Mouse (Mus musculus) spleen, adult 2 months (tissue): Measurements from ENCODE around the gene Dusp3. TPM values are rescaled to one million over a fixed set of nuclear protein-coding genes. Genes with fewer than 3 reads are reported as not detected.

Source experiments
- DNase-seq, 2 experiments: peaks; one replicate each; pipeline versions ENCODE4 v3.0.0 to v3.0.0-alpha.2; 2012 to 2021; ENCODE audit warnings: low spot score in 2 of 2, low read depth in 1 of 2
- H3K27ac ChIP-seq: fragments of 200-500 bp; 2 replicates; pipeline ENCODE4 v1.5.1; 2012; ENCODE audit warnings: low read length, inconsistent platforms; ENCODE audit not compliant: insufficient read depth
- H3K27me3 ChIP-seq: fragments of 200-500 bp; 2 replicates; pipeline ENCODE4 v1.6.1; 2012; ENCODE audit warnings: mild to moderate bottlenecking, moderate library complexity, low read length, inconsistent platforms; ENCODE audit not compliant: control insufficient read depth, insufficient read depth
- H3K36me3 ChIP-seq: fragments of 200-500 bp; 2 replicates; pipeline ENCODE4 v1.6.1; 2012; ENCODE audit warnings: mild to moderate bottlenecking, low read length, inconsistent platforms; ENCODE audit not compliant: control insufficient read depth, insufficient read depth
- H3K4me1 ChIP-seq: fragments of 200-500 bp; 2 replicates; pipeline ENCODE4 v1.6.1; 2011; ENCODE audit warnings: inconsistent platforms; ENCODE audit not compliant: control insufficient read depth, insufficient read depth, insufficient read length
- H3K4me3 ChIP-seq: fragments of 200-500 bp; 2 replicates; pipeline ENCODE4 v1.5.1; 2011; ENCODE audit warnings: mild to moderate bottlenecking, inconsistent platforms; ENCODE audit not compliant: insufficient read depth, insufficient read length; ENCODE audit errors: extremely low read depth
- CTCF ChIP-seq: fragments of 200-500 bp; IDR thresholded peaks from 2 replicates; pipeline ENCODE4 v1.5.1; 2011; ENCODE audit warnings: mild to moderate bottlenecking, inconsistent platforms; ENCODE audit not compliant: insufficient read depth, insufficient read length, insufficient replicate concordance; ENCODE audit errors: extremely low read depth
- POLR2A ChIP-seq: fragments of 200-500 bp; IDR thresholded peaks from 2 replicates; pipeline ENCODE4 v1.6.1; 2011; ENCODE audit warnings: low read depth, low read length, inconsistent platforms
- WGBS: fragments of 180-500 bp; shearing (Covaris S2); methylation state at CpG from one replicate; pipeline ENCODE4 v1.1.7; 2018; 5-methylcytosine and 5-hydroxymethylcytosine counted together
- polyA plus RNA-seq: library from polyadenylated mRNA; depleted of rRNA; stranded (reverse); fragments of >200 nt; gene quantifications from 2 replicates; pipeline ENCODE4 v1.2.3, GENCODE M21; 2012; rRNA removed

The Dusp3 gene
- polyA plus RNA-seq, 1 experiment, result 46.5 TPM

DNA sequence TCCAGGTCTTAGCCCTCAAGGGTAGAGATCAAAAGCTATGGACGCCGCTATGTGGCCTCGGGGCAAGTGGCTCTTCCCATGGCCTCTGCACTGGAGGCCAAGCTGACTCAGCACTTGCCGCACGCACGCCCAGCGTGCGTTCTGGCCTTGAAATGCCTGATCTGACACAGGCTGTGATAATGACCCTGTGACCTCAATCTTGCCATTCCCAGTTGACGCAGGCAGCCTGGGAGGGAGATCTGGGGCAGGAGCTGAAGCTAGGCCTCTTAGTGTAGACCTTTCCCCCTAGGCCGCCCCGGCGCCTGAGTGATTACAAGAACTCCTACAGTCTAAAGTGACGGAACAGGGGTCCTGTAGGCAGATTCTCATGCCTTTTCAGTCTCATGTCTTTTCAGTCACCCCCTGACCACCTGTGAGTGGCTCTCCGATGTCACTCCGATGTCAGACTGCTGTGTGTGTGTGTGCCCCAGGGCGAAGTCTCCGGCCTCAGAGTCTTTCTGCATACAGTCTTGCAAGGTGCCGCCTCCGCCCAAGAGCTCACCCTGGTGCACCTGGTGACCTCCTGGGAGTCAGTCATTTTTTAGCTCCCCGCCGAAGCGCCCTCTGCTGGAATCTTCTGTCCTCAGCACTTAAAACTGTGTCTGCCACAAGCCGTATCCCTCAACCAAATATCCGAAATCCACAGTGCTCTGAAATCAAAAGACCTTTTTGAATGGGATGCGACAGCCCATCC is 58.6 kb downstream of the Dusp3 start:
- no peak overlapping the region for H3K4me3 ChIP-seq
- H3K27ac ChIP-seq, result no peak overlapping the region
- peak in 1 of 2 experiments; percentile 43 for DNase-seq

DNA sequence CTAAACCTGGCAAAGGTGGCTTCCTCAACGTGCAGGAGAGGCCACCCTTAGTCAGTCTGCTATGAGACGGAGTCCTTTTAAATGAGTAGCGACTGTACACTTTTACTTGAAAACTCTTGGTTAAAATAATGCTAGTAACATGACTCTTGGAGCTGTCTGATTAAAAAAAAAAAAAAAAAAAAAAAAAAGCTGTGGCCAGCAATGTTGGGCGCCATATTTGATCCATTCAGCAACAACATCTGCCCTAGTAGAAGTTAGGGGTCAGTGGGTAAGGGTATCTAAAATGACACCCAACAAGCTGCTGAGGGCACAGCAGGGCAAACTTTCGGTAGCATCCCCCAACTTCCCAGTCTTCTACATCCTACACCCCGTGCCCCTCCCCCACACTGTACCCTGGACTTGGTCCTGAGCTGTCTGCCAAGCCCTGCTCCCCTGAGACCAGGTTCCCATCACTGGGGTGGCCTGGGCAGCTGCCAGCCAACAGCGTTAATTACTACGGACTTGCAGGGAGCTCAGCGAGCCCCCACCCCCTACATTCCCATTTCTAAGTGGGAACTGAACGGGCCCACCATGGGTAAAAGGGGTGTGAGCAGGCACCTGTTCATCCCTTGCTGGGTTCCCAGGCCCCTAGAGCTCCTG is 59.7 kb downstream of the Dusp3 start:
- Histone ChIP-seq H3K4me3 (no peak overlapping the region), H3K4me1 (peaks cover 4% of the 10 kb centered on the region; the same call in 1 of the 2 replicates), H3K27me3 (no peaks in the 10 kb centered on the region), H3K27ac (no peak overlapping the region), H3K36me3 (no peaks in the 10 kb centered on the region)
- no peak for DNase-seq
- WGBS, result 89% methylated on average over 10 of the region's 10 CpGs
- TF ChIP-seq CTCF (no peak), POLR2A (no peak)

More for the DNA sequence above, 58.6 kb downstream of the Dusp3 start:
- Histone ChIP-seq H3K27me3 (no peaks in the 10 kb centered on the region), H3K4me1 (peaks cover 4% of the 10 kb centered on the region; the same call in 1 of the 2 replicates), H3K36me3 (no peaks in the 10 kb centered on the region)
- TF ChIP-seq CTCF, result peak; percentile 20; the same call in 1 of the 2 replicates
- TF ChIP-seq POLR2A, result no peak
- WGBS, result 69% methylated on average over 25 of the region's 25 CpGs

DNA sequence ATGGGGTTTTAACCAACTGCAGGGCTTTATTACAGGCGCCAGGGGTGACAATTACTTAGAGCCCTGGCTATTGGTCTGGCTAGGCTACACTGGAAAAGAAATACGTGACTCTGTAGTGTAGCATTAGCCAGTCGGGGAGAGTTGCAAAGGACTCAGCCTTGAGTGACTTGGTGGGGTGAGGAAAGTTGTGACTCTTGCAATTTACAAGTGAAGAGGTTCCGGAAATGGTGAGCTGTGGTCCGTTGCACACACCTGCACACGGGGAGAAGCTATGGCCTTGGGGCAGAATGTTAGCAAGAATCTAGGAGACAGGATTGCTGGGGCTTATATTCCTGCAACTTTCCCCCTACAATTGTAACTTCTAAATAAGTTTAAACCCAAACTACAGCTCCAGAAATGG is 61.2 kb downstream of the Dusp3 start:
- peak in 1 of 2 experiments; percentile 13 for DNase-seq
- H3K27ac ChIP-seq, result no peak overlapping the region
- H3K4me3 ChIP-seq, result no peak overlapping the region
- no peaks in the 10 kb centered on the region for H3K36me3 ChIP-seq
- no peak for TF ChIP-seq POLR2A
- TF ChIP-seq CTCF, result no peak
- 53% methylated on average over 6 of the region's 6 CpGs for WGBS
- no peaks in the 10 kb centered on the region for H3K27me3 ChIP-seq
- H3K4me1 ChIP-seq, result peaks cover 4% of the 10 kb centered on the region; the same call in 1 of the 2 replicates

DNA sequence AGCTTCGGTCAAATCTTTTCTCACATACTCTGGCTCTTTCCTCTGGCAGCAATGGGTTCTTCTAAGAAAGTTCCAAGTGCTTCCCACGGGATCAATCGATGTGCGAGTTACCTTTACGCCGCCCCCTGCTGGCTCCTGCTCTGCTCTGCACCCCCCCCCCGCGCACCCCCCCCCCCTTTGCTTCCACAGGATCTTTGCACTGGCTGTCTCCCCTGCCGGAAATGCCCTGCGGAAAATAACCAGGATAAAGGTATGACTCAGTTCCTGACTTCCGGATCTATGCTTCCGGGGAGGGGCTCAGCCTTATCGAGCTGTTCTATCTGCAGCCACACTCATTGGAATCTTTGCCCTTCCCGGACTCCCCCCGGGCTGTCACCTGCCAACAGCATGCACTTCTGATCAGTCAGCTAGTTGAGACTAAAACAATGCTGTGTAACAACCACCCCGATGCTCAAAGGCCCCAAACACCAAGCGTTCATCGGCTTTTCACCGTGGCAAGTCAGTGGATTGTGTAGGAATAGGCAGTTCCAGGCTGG is 62.3 kb downstream of the Dusp3 start:
- H3K4me1 ChIP-seq, result peaks cover 4% of the 10 kb centered on the region; the same call in 1 of the 2 replicates
- H3K4me3 ChIP-seq, result no peak overlapping the region
- H3K27me3 ChIP-seq, result no peaks in the 10 kb centered on the region
- no peak for TF ChIP-seq POLR2A
- no peak for TF ChIP-seq CTCF
- no peak for DNase-seq
- 62% methylated on average over 17 of the region's 19 CpGs for WGBS
- H3K36me3 ChIP-seq, result no peaks in the 10 kb centered on the region
- no peak overlapping the region for H3K27ac ChIP-seq

DNA sequence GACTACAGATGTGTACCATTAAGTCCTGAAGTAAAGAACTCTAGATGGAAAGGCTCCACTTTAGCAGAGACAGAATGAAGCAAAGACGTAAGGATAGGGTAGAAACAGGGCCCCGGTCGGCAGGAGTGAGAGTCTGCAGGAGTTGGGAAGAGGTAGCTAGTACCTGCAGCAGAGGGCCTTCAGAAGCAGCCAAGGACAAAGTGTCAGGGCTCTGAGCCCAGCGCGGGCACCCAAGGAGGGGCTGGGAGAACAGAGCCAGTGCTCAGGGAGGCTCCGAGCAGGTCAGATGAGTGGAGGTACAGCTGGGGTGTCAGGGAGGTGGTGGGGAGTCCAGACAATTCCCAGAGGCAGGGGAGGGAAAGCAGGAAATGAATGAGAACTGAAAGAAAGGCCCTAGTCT is 62.8 kb downstream of the Dusp3 start:
- H3K27me3 ChIP-seq, result no peaks in the 10 kb centered on the region
- no peak for DNase-seq
- H3K4me3 ChIP-seq, result no peak overlapping the region
- TF ChIP-seq CTCF (no peak), POLR2A (no peak)
- H3K4me1 ChIP-seq, result peaks cover 4% of the 10 kb centered on the region; the same call in 1 of the 2 replicates
- H3K27ac ChIP-seq, result no peak overlapping the region
- WGBS, result 89% methylated on average over 6 of the region's 6 CpGs
- H3K36me3 ChIP-seq, result no peaks in the 10 kb centered on the region

DNA sequence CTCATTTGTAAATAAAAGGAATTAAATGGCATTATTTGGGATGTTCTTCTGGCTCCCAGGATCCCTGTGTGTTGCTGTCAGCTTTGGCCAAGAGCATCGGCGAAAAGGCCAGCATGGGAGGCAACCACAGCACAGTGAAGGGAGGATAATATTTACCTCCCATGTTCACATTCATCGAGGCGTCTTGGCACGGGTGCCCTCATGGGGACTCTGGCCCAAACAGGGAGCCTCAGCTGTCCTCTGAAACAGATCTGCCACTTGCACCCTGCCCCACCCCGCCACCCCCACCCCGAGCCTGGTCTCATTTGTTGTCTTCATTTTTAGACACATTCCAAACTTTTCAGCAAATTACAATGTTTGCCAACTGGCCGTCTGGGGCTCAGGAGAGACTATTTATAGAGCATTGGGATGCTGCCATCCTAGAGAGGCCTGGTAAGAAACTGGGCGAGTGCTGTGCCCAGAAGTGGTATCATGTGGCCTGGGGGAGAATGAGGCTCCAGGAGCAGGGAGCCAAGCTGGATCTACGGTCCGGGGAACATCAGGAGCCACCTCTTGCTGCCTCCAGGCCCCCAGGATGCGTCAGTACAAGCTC is 65.4 kb downstream of the Dusp3 start:
- Histone ChIP-seq H3K27me3 (no peaks in the 10 kb centered on the region), H3K4me1 (peaks cover 4% of the 10 kb centered on the region; the same call in 1 of the 2 replicates), H3K27ac (no peak overlapping the region), H3K4me3 (no peak overlapping the region), H3K36me3 (no peaks in the 10 kb centered on the region)
- TF ChIP-seq POLR2A (no peak), CTCF (no peak)
- WGBS, result 85% methylated on average over 12 of the region's 12 CpGs
- DNase-seq, result no peak

Other genes with a start within 250 kb of the Dusp3 start
- gene Etv4, start 201.6 kb downstream of the Dusp3 start, polyA plus RNA-seq, result 0.16 and 0.34 TPM in 2 replicates
- gene Meox1, start 92.6 kb downstream of the Dusp3 start, polyA plus RNA-seq, result 0.22 and 0.40 TPM in 2 replicates
- gene Sost, start 20.0 kb downstream of the Dusp3 start, polyA plus RNA-seq, result 0.05 and 0.20 TPM in 2 replicates
- gene Cfap97d1, start 2.7 kb downstream of the Dusp3 start, polyA plus RNA-seq, result not detected in 2 replicates
- 2.1 and 2.7 TPM in 2 replicates for gene Mpp3, start 41.4 kb upstream of the Dusp3 start, polyA plus RNA-seq
- 12.3 and 12.8 TPM in 2 replicates for gene Cd300lg, start 54.5 kb upstream of the Dusp3 start, polyA plus RNA-seq
- 7.5 TPM in 2 replicates for gene Mpp2, start 101.5 kb upstream of the Dusp3 start, polyA plus RNA-seq
- 0.29 and 0.50 TPM in 2 replicates for gene Ppy, start 114.3 kb upstream of the Dusp3 start, polyA plus RNA-seq
- 0.72 TPM in 1 of 2 replicates, not detected in the other for gene Pyy, start 120.8 kb upstream of the Dusp3 start, polyA plus RNA-seq
- gene Nags, start 158.5 kb upstream of the Dusp3 start, polyA plus RNA-seq, result 0.20 and 0.58 TPM in 2 replicates
- 15.2 and 18.5 TPM in 2 replicates for gene Tmem101, start 169.4 kb upstream of the Dusp3 start, polyA plus RNA-seq
- 18.0 and 22.7 TPM in 2 replicates for gene Lsm12, start 198.3 kb upstream of the Dusp3 start, polyA plus RNA-seq
- gene G6pc3, start 202.6 kb upstream of the Dusp3 start, polyA plus RNA-seq, result 63.9 and 72.3 TPM in 2 replicates
- gene Hdac5, start 243.2 kb upstream of the Dusp3 start, polyA plus RNA-seq, result 71.9 and 97.7 TPM in 2 replicates